Mouse (Mus musculus) liver, adult 2 months (tissue): ENCODE results near the gene Patl2. TPM values are rescaled to one million over a fixed set of nuclear protein-coding genes. Genes with fewer than 3 reads are reported as not detected.

Experiments used
- DNase-seq: peaks from one replicate; pipeline ENCODE4 v3.0.0-alpha.2; 2011; ENCODE audit warnings: low read depth, low spot score; ENCODE audit errors: extremely low read depth
- H3K27ac ChIP-seq: fragments of 200-500 bp; replicated peaks from 2 replicates; pipeline ENCODE4 v1.5.1; 2012; ENCODE audit warnings: low read depth, mild to moderate bottlenecking, control low read depth, inconsistent platforms, low read length; ENCODE audit not compliant: insufficient read depth
- H3K27me3 ChIP-seq: fragments of 200-500 bp; 2 replicates; pipeline ENCODE4 v1.6.1; 2012; ENCODE audit warnings: mild to moderate bottlenecking, moderate library complexity, low read length, inconsistent platforms; ENCODE audit not compliant: control insufficient read depth, insufficient read depth
- H3K36me3 ChIP-seq: fragments of 200-500 bp; 2 replicates; pipeline ENCODE4 v1.6.1; 2012; ENCODE audit warnings: low read length, inconsistent platforms; ENCODE audit not compliant: control insufficient read depth, insufficient read depth
- H3K4me1 ChIP-seq: fragments of 200-500 bp; 2 replicates; pipeline ENCODE4 v1.6.1; 2011; ENCODE audit warnings: low read length; ENCODE audit not compliant: control insufficient read depth, insufficient read depth
- H3K4me3 ChIP-seq: fragments of 200-500 bp; 2 replicates; pipeline ENCODE4 v1.5.1; 2011; ENCODE audit warnings: low read depth, mild to moderate bottlenecking, control low read depth, low read length, moderate library complexity; ENCODE audit not compliant: insufficient read depth
- H3K79me2 ChIP-seq: fragments of 200-500 bp; 2 replicates; pipeline ENCODE4 v1.6.1; 2012; ENCODE audit warnings: inconsistent platforms, mild to moderate bottlenecking, low read length, moderate library complexity; ENCODE audit not compliant: control insufficient read depth, insufficient read depth
- H3K9ac ChIP-seq: fragments of 200-500 bp; 2 replicates; pipeline ENCODE4 v1.6.1; 2012; ENCODE audit warnings: low read depth, mild to moderate bottlenecking, control low read depth, inconsistent platforms, low read length
- CTCF ChIP-seq: fragments of 200-500 bp; IDR thresholded peaks from 2 replicates; pipeline ENCODE4 v1.5.1; 2011; ENCODE audit warnings: low read depth, low read length, control low read depth
- POLR2A ChIP-seq: fragments of 200-500 bp; IDR thresholded peaks from 2 replicates; pipeline ENCODE4 v1.6.1; 2011; ENCODE audit warnings: low read length, control low read depth; ENCODE audit not compliant: insufficient read depth; ENCODE audit errors: extremely low read depth
- WGBS: fragments of 180-500 bp; shearing (Covaris S2); methylation state at CpG from one replicate; pipeline ENCODE4 v1.1.7; 2018; 5-methylcytosine and 5-hydroxymethylcytosine counted together
- polyA plus RNA-seq: library from polyadenylated mRNA; depleted of rRNA; stranded (reverse); fragments of >200 nt; gene quantifications from 2 replicates; pipeline ENCODE4 v1.2.3, GENCODE M21; 2012
- total RNA-seq: library from RNA; depleted of rRNA; stranded (reverse); fragments of >200 nt; gene quantifications from 2 replicates; pipeline ENCODE4 v1.2.3, GENCODE M21; 2014

The Patl2 gene
- total and polyA plus RNA-seq, 2 experiments: 0.09 TPM; not detected in 1

DNA sequence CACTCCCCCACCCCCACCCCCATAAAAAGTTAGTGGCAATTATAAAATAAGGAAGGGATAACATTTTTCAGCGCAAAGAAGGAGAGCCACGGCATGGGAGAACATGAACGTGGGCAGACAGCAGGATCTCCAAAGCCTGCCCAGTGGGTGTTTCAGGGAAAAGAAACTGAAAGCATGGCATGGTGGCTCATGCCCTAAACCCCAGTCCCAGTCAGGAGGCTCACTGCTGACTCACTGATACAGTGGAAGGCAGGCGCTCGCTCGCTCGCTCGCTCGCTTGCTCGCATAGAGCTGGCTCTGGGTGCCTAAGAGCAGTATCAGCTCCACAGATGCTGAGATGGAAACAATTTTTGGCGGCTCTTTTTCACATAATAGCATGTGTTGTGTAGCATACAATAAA lies 21.7 kb downstream of the Patl2 start:
- no peaks in the 10 kb centered on the region for H3K4me1 ChIP-seq
- no peaks in the 10 kb centered on the region for H3K79me2 ChIP-seq
- H3K27me3 ChIP-seq: no peaks in the 10 kb centered on the region
- H3K9ac ChIP-seq: 0 out of 2 replicates have a peak overlapping the region, but pooled peaks have one; percentile 22
- WGBS: 84% methylated on average over 11 of the region's 11 CpGs
- DNase-seq: no peak
- H3K4me3 ChIP-seq: no peak overlapping the region
- no peak for TF ChIP-seq POLR2A
- TF ChIP-seq CTCF: no peak
- no peaks in the 10 kb centered on the region for H3K36me3 ChIP-seq
- H3K27ac ChIP-seq: peak overlapping the region; percentile 59

GRCm38 (mm10) chr2:122163430-122164195 lies 22.4 kb downstream of the Patl2 start:
- no peak for TF ChIP-seq POLR2A
- TF ChIP-seq CTCF: no peak
- Histone ChIP-seq H3K27me3 (no peaks in the 10 kb centered on the region), H3K9ac (0 out of 2 replicates have a peak overlapping the region, but pooled peaks have one; percentile 22), H3K27ac (peak overlapping the region; percentile 59), H3K4me1 (peaks cover 2% of the 10 kb centered on the region), H3K79me2 (no peaks in the 10 kb centered on the region), H3K36me3 (no peaks in the 10 kb centered on the region), H3K4me3 (no peak overlapping the region)
- no peak for DNase-seq
- 76% methylated on average over 13 of the region's 13 CpGs for WGBS

GRCm38 (mm10) chr2:122162529-122162928 lies 23.5 kb downstream of the Patl2 start:
- TF ChIP-seq CTCF: no peak
- no peak for TF ChIP-seq POLR2A
- no peak for DNase-seq

GRCm38 (mm10) chr2:122161542-122161941 lies 24.4 kb downstream of the Patl2 start:
- Histone ChIP-seq H3K36me3 (no peaks in the 10 kb centered on the region), H3K27me3 (no peaks in the 10 kb centered on the region), H3K27ac (no peak overlapping the region), H3K4me3 (no peak overlapping the region), H3K79me2 (no peaks in the 10 kb centered on the region), H3K4me1 (peaks cover 6% of the 10 kb centered on the region), H3K9ac (no peak overlapping the region)
- TF ChIP-seq POLR2A (no peak), CTCF (no peak)
- WGBS: 71% methylated on average over 4 of the region's 4 CpGs
- DNase-seq: no peak

More at GRCm38 (mm10) chr2:122162529-122162928, 23.5 kb downstream of the Patl2 start:
- H3K79me2 ChIP-seq: no peaks in the 10 kb centered on the region
- no peak overlapping the region for H3K9ac ChIP-seq
- H3K4me1 ChIP-seq: peaks cover 6% of the 10 kb centered on the region
- H3K36me3 ChIP-seq: no peaks in the 10 kb centered on the region
- no peaks in the 10 kb centered on the region for H3K27me3 ChIP-seq
- no peak overlapping the region for H3K27ac ChIP-seq
- H3K4me3 ChIP-seq: no peak overlapping the region
- 87% methylated on average over 2 of the region's 2 CpGs for WGBS

DNA sequence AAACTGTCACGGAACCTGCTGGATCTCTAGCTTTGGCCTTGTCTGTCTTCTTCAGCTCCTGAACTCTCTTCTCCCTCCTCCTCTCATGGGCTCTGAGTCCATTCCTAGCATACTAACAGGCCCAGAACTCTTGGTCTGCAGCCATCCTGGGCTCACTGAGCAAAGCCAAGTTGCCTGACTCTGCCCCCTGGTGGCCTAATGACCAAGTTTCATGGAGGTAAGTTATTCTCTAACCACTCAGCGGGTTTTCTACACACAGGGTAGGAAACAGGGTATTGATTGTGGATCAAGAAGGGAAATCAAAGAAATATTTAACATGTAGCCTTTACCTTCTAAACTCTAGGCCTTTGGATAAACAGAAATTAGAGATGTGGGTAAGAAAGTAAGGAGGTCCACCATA lies 25.3 kb downstream of the Patl2 start, which contains the start of gene Trim69:
Gene Trim69 (plus strand): TSS at position 21 of the 400 bp plus-strand sequence.
- H3K27ac ChIP-seq: no peak within 1 kb of the TSS
- H3K27me3 ChIP-seq: no peaks in the 10 kb centered on the region
- WGBS: 29% methylated on average over 2 of the region's 2 CpGs
- peak; percentile 72 for DNase-seq
- no peak within 1 kb of the TSS for H3K4me3 ChIP-seq
- H3K9ac ChIP-seq: no peak within 1 kb of the TSS
- H3K36me3 ChIP-seq: no peaks in the 10 kb centered on the region
- TF ChIP-seq POLR2A (no peak), CTCF (peak; percentile 90)
- H3K79me2 ChIP-seq: no peaks in the 10 kb centered on the region
- H3K4me1 ChIP-seq: peaks cover 11% of the 10 kb centered on the region

GRCm38 (mm10) chr2:122159667-122160066 lies 26.3 kb downstream of the Patl2 start:
- H3K4me1 ChIP-seq: peaks cover 21% of the 10 kb centered on the region
- H3K9ac ChIP-seq: no peak overlapping the region
- no peak overlapping the region for H3K27ac ChIP-seq
- peaks cover 5% of the 10 kb centered on the region for H3K36me3 ChIP-seq
- DNase-seq: no peak
- TF ChIP-seq POLR2A: no peak
- TF ChIP-seq CTCF: no peak
- WGBS: 86% methylated on average over 6 of the region's 6 CpGs
- no peak overlapping the region for H3K4me3 ChIP-seq
- H3K79me2 ChIP-seq: no peaks in the 10 kb centered on the region
- H3K27me3 ChIP-seq: no peaks in the 10 kb centered on the region
